Mouse (Mus musculus) ES-CJ7 (cell line): ENCODE results near the gene Efna2.
"Not testable (repeated sequence)": the region's sequence is repeated elsewhere in the genome, so short reads cannot be mapped to it uniquely, and the experiment has no call there.

Experiments
- DNase-seq: peaks from one replicate; pipeline ENCODE4 v3.0.0; 2011; ENCODE audit warnings: low read depth, low spot score

The Efna2 gene

DNA sequence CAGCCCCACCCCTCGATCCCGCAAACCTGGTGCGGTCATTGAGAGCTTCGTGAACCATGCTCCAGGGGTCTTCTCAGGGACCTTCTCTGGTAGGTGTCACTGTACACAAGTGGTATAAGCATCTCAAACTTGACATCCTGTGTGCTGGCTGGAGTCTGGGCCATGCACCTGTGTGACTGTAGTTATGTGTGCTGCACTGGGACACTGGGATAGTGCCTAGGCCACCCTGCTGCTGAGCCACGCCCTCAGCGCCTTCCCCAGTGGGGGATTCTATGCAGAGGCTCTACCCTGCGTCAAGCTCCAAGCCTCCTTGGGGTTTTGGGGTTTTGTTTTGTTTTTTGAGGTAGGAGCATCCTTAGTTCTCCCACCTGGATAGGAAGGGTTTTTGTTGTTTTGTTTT lies 24.9 kb upstream of the Efna2 start:
- no peak for DNase-seq

DNA sequence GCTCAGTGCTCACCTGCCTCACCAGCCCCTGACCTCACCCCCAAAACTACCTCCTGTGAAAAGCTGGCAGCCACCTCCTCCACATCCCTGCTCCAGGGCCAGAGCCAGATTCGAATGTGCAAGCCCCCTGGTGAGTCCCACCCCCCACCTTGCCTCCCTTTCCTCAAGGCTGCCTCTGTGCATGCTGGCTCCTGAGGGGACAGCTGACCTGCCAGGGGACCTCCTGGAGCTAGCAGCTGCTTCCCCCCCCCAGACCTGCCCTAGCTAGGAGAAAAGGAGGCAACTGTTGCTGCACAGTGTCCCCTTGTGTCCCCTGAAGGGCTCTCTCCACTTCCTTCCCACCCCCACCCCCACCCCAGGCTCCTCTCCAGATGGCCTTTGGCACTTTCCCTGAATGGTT lies 24.0 kb upstream of the Efna2 start:
- no peak for DNase-seq

DNA sequence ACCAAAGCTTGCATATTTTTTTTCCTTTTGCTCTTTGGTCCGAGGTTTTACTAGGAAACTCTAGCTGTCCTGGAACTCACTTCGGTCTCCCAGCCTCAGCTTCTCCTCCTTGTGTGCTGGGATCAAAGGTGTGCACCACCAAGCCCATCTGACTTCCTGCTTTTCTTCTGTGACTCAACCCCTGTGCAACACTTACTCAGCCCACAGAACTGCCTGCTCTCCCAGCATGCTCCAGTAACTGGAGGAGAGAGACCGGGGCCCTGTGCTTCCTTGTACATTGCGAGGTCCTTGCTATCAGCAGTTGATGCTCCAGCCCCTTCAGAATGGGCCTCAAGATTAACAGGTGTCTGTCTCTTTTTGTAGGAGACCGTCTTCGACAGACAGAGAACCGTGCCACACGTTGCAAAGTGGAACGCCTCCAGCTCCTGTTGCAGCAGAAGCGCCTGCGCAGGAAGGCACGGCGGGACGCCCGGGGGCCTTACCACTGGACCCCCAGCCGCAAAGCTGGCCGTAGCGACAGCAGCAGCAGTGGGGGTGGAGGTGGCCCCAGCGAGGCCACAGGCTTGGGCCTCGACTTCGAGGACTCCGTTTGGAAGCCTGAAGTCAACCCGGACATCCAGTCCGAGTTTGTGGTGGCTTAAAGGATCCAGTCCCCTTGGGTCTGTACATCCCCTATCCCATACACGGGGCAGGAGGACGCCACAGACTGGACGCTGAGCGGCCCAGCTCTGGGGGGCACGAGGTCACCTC lies 23.1 kb upstream of the Efna2 start:
- no peak for DNase-seq

- DNase-seq, result no peak
These were observed 22.6 kb upstream of the Efna2 start for GRCm38 (mm10) chr10:80156752-80157053.

- DNase-seq, result no peak
These were observed 21.9 kb upstream of the Efna2 start for GRCm38 (mm10) chr10:80157141-80157929.

DNA sequence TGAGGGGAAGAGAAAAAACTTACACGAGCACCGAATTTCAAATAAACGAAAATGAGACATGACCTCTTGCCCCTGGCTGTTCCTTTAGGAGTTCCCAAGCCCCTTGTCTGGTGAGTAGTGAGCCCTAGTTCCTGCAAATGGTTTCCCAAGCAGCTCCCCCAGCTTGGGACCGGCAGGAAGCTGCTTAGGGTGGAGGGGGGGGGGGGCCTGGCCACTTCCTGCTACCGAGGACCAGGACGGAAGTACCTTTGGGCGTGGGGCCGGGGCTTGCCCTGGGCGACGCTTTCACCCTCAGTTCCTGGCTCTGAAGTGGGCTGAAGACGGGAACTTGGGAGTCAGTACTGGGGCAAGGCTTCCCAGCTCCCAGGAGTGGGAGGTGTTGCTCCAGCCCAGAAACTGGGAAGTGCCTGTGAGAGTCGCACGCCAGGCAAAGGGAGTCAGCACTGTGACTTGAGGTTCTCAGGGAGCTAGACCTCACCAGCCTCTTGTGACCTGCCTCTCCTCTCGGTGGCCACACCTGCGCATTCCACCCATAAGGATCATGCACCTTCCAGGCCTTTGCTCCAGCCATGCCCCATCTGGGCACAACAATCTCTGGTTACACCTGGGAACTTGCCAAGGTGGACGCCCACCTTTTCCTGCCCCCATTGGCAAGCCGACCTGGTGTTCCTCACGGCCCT lies 20.8 kb upstream of the Efna2 start:
- peak; percentile 66 for DNase-seq

GRCm38 (mm10) chr10:80159021-80159560 lies 20.2 kb upstream of the Efna2 start:
- peak; percentile 68 for DNase-seq

DNA sequence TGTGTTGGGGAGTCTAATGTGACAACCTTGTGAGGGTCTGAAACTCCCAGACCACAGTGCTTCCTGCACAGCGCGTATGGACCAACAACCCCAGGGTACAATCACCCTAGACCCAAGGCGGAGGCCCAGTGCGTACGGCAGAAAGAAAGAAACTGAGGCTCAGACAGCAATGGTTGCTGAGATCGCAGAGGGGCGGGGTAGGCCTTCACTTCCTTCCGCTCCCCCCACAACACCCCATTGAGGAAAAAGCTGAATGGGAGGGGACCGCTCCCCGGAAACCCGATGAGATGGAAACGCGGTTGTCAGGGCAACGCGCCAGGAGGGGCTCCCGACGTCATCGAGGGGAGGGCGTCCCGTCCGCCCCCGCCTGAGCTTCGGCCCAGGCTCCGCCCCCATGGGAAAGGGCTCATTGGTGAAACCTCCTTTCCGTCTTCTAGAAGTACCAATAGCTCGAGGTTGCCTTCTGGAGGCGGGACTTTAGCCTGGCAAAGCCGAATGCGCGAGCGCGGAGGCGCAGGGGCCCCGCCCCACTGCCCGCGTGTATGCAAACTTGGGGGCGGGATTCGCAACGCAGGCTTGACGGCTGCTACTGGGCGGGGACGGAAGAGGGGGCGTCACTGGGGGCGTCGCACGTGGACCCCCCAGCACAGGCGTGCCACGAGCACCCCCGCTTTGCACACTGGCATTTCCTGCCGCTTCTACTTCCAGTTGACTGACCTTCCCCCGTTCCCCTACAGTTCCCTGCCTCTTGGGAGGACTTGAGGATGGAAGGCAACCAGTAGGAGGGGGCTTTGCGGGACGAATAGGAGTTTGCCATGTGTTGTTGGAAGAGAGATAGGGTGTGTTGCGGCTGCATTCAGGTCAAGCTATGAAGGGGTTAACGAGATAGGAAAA lies 19.5 kb upstream of the Efna2 start:
- DNase-seq, result peak; percentile 98

DNA sequence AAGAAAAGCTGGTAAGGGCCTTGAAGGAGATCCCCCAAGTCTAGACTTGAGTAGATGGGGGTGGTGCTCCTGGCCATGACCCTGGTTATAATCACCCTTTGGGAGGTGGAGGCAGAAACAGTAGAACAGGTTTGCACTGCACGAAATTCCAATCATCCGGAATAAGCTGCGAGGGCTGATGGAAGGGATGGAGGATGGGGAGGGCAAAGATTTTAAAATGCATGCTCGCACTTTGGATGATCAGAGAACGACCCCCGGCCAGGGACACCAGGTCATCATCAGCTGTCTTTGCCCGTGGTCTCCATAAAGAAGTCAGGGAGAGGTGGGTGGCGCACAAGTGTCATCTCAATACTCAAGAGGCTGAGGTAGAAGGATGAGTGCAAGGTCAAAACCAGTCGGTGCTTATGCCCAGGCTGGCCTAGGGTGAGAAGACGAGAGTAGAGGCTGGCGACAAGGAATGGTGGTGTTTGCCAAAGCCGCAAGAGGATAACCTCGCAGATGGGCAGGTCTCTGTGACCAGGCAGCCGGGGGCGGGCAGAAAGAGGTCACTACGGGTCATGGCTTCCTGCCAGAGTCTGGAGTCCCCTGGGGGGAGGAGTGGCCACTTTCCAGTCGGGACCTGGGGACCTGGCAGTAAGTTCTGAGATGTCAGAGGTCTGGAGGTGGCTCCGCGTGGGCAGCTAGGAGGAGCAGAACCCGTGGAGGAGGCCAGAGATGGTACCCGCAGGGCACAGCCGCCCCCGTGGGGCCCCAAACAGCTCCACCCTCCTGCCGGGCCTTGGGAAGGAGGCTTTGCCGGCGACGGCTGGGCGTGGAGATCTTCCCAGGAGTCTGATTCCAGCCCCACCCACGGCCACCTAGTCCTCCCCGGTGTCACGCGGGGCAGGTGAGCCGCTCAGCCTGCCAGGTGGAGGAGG lies 18.6 kb upstream of the Efna2 start:
- peak; percentile 75 for DNase-seq

- DNase-seq, result peak; percentile 69
These were observed 17.6 kb upstream of the Efna2 start for GRCm38 (mm10) chr10:80161522-80162242.

GRCm38 (mm10) chr10:80162243-80162608 lies 17.1 kb upstream of the Efna2 start:
- DNase-seq, result no peak

DNA sequence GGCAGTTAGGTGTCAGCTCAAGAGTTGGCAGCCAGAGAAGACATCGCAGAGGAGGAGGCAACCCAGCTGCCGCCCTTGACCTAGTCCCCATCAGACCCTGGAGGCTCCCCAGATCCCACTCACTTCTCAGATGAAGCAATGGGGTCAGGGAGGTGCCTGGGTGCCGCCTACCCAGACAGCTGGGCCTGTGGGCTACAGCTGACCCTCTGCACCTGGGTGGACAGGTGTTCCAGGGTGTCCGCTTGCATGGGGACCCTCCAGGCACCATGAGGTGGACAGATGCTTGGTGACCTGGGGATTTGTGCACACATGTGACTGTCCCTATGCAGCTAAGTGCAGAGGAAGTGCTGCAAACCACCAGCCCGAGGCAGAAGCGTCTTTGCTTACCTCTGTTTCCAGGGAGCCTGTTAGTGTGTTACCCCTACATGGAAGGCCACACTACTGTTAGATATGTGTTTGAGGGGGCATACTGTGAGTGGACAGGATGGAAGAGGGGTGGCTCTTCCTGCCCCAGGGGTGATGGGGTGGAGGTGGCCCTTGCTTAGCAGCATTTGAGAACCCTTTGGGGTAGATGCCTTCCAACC lies 16.5 kb upstream of the Efna2 start:
- DNase-seq, result no peak

DNA sequence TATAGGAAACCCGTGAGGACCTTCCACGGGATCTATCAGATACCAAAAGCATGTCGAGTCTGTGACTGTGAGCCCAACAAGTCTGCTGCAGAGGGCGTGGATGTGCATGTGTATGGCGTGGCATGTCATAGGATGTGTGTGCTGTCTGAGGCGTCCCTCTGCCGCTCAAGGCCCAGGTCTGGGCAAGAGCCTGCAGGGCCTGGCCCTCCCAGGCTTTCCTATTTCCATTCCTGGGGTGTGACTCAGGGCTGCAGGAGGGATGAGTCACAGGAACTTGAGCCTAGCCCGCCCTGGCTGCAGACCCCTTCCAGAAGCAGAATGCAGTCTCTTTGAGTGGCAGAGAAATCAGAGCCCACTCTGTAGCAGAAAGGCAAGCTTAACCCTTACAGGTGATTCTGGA lies 15.6 kb upstream of the Efna2 start:
- DNase-seq, result no peak

DNA sequence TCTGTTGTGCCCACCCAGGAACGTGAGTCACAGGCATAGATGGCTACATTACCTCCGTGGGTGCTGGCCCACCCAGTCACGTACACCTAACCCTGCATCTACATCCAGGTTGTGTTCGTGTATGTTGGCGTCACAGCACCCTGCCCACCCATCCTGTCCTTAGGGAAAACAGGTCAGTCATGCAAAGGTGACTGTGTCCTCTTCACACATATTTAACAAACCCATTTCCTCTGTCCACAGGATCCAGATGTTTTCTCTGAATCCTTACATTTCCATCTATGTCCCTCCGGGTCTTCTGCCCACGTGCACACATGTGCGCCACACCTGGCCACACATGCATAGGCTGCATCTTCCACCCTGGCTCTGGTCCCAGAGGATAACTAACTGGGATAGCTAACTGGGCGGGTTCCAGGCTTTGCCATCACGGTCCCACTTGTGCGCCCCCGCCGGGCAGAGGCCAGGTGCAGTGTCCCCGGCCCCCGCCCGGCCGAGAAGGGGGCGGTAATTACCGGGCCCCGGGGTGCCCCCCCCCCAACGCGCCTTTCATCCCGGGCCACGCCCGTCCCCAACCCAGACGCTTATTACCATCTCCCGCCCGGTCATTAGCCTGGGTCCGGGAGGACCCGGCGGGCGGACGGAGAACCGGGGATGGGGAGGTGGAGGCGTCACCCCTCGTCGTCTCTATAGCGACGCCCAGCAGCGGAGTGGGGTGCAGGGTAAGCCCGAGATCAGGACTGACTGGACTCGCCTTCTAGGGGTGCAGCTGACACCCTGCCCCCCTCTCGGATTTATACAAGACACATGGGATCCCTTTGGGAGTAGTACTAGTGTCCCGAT lies 14.9 kb upstream of the Efna2 start:
- DNase-seq, result no peak

- peak; percentile 94 for DNase-seq
These were observed 14.3 kb upstream of the Efna2 start for GRCm38 (mm10) chr10:80164998-80165344.

DNA sequence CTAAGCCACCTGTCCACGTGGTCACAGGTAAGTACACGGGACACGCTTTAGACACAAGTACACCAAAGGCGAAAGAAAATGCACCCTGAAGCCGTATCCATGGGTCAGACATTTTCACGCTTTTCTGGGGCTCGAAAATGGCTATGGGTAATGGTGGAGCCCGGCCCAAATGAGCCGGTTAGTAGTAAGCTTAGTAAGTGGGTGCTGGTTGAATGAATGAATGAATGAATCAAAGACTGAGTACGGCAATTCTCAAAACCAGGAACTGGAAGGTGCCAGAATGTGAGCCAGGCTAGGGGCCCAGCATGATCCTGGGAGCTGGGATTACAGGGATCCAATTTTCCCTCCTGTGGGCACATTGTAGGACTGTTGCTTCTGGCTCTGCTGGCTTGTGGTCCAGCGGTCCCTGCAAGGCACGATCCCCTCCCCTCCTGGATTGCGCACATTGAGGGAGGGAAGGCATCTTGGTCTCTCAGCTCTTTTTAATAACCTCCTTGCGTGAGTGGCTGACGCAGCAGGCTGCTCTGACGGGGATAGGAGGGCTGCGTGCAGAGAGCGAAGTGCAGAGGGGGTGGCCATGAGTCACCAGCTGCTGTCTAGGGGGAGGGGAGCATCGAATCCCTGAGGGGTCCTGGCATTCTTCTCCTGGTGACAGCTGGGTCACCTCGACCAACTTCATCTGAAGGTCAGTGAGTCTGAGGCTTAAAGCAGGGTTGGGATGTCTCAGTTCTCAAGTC lies 13.7 kb upstream of the Efna2 start, which contains the start of gene Cirbp:
Cirbp (plus strand) TSS at position 594 of the 737 bp plus-strand sequence.
- no peak for DNase-seq

DNA sequence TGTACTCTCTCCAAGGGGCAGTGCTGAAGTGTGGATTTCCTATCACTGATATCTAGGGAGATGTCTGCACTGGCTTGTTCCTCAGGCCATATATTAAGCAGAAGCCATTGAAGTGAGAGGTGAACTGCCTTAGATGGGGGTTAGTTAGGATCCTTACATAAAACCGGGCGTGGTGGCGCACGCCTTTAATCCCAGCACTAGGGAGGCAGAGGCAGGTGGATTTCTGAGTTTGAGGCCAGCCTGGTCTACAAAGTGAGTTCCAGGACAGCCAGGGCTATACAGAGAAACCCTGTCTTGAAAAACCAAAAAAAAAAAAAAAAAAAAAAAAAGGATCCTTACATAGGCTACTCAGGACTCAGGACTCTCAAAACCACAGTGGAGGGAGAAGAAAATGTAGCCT lies 13.1 kb upstream of the Efna2 start:
- not testable (repeated sequence) for DNase-seq
